Mouse (Mus musculus) NIH3T3 (cell line): Measurements from ENCODE around the gene Nrtn.

Experiments used
- DNase-seq: peaks from one replicate; pipeline ENCODE4 v3.0.0-alpha.2; 2012; ENCODE audit warnings: low read depth

Nrtn gene

DNA sequence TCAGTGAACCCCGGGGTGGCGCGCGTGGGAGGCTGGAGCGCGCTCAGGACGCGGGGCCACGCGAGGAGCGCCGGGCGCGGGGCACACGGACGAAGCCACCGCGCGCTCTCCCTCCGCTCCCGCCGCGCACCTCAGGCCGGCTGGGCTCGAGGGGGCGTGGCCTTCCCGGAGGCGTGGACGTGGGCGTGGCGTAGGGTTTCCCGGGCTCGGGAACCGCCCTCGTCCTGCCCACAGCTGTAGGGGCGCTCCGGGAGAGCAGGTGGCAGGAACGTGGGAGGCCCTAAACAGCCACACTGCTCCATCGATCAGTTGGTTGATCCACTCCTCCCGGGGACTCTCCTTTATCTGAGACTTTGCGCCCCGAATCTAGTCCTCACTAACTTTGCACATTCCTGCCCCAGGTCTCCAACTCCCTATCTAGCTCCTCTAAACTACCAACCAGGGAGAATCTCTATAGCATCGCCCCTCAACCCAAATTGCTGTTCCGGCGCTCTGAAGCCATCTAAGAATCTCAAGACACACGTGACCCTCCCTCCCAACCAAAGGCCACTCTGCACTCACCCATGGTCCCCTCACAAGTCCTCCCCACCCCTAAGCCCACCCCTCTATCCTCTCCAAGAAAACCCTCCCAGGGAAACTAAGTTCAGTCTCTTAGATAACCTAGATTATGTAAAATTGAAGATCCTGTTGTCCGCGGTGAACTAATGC lies at the start of gene Nrtn:
TSS of gene Nrtn (minus strand) at position 115 of the 708 bp plus-strand sequence.
- no peak for DNase-seq

- DNase-seq: peak; percentile 41
Observed at GRCm38 (mm10) chr17:56805784-56806183, 48.5 kb upstream of the Nrtn start.

DNA sequence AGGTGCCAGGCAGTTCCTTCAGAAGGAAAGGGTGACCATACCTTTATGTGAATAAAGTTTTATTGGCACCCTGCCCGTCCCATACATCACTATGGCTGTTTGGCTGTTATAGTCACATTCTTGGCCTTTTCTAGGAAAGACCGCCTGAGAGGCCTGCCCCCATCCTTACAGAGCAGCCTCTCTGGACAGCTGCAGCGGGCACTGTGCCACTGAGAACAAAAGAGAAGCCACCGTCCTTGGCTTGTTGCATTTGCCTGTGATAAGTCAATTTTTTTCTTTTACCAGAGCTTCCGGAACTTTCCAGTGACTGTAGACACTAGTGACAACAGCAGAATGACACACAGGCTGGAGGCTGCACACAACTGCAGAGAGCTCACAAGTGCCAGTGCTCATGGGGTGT lies 47.6 kb upstream of the Nrtn start:
- DNase-seq: no peak

GRCm38 (mm10) chr17:56802065-56802464 lies 44.7 kb upstream of the Nrtn start:
- no peak for DNase-seq

GRCm38 (mm10) chr17:56799276-56799675 lies 41.9 kb upstream of the Nrtn start:
- no peak for DNase-seq

DNA sequence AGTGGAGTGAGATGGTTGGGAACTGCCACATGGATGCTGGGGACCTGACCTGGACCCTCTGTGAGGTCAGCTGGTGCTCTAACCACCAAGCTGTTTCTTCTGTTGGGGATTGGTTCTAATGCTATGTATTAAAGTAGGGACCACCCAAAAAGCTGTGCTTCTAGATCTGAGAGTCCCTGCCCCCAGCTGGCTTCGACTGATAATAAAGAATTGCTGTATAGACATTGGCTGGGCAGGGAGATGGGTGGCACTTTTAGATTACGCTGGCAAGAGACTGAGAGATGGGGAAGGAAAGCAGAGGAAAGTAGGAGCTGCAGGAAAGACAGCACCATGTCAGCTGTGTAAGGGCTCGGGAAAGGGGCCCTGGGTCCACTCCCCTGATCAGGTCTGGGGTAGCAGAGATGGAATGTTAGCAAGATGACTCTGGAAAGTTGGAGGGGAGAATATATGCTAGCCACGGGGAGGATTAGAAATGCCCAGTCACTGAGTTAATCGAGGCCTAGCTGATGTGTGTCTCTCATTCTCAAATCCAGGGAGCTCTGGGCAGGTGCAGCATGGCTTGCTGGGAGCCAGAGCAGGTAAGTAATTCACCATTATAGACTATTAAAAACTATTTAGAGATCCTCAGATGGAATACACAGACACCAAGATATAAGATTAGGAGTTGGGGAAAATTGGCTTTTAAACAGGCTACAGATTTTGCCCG lies 36.4 kb upstream of the Nrtn start:
- DNase-seq: no peak

DNA sequence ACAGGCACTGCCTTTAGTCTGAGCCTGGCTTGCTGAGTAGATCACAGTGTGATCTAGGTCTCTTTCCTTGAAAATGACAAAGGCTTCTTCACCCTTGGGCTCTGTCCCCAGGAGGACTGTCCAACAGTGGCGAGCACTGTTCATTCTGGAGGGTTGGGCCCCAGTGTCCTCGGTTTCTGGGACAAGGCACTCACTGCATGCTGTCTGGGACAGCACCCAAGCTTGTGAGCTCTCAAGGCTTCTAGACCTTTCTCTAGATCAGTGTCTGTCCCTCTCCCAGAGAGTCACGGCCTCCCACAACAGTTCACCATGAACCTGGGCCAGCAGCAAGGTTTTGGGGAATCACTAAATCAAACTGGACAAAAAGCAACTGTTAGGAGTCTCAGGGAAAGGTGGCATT lies 35.3 kb upstream of the Nrtn start:
- no peak for DNase-seq

DNA sequence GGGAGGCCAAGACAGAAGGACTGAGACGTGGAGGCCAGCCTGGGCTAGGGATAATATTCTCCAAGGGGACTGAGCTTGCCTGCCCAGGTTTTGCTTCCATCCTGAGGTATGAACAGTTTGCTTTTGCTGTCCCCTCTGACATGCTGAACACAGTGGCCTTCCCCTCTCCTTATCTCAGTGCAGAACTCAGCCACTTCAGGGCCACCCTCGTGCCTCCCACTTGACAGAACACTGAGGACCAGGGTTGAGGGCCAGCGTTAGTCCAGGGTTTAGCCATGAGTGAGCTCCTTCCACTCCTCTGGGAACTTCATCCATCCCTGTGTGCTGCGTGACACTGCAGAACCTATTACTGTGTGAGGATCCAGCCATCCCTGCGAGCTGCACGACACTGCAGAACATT lies 32.0 kb upstream of the Nrtn start:
- DNase-seq: no peak

- DNase-seq: peak; percentile 23
Observed at GRCm38 (mm10) chr17:56788886-56789285, 31.6 kb upstream of the Nrtn start.

GRCm38 (mm10) chr17:56780291-56780978 lies 23.1 kb upstream of the Nrtn start:
- no peak for DNase-seq

- DNase-seq: no peak
Observed at GRCm38 (mm10) chr17:56778779-56779362, 21.5 kb upstream of the Nrtn start.

DNA sequence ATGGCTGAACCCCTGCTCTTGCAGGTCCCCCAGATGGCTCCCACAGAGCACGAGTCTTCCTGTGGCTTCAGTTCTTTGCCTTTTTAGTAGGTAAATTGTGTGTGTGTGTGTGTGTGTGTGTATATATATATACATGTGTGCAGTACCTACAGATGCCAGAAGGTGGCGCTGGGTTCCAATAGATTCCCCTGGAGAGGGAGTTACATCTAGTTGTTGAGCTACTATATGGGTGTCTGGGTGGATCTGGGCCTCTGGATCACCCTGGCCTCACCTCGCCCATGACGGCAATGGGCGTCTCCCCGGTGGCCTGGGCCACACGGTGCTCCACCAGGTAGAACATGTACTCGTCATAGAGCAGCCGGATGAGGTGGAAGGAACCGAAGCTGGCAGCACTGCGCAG lies 20.2 kb upstream of the Nrtn start:
- DNase-seq: no peak

DNA sequence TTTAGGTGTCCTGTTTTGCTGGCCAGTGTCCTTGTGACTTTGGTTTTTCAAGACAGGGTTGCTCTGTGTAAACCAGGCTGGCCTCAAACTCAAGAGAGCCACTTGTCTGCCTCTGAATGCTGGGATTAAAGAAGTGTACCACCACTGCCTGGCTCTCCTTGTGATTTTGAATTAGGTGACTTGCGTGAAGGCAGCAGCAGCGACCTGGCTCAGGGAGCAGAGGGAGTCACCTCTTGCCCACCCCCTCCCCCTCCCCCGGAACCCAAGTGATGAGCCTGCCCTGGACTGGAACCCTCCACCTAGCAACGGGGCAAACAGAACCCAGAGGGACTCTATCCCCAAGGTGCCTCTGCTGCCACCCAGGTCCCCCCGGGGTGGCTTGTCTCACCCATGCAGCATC lies 12.6 kb upstream of the Nrtn start, which contains the start of gene Prr22:
TSS of gene Prr22 (plus strand) at position 301 of the 400 bp plus-strand sequence.
- DNase-seq: no peak

DNA sequence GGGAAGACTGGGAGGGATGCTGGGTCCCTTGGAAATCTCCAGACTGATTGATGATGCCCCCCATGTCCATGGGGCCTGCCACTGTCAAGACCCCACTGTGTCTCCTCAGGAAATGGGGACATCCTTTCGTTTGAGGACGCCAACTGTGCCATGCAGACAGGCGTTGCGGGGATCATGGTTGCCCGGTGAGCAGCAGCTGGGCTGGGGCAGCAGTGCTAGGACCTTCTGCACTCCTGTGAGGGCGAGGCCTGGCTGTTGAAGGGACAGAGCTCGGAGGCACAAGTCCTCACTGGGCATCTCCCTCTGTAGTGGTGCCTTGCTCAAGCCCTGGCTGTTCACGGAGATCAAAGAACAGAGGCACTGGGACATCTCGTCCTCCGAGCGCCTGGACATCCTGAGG lies 11.6 kb upstream of the Nrtn start:
- no peak for DNase-seq

- no peak for DNase-seq
Observed at GRCm38 (mm10) chr17:56767531-56768135, 10.3 kb upstream of the Nrtn start.

DNA sequence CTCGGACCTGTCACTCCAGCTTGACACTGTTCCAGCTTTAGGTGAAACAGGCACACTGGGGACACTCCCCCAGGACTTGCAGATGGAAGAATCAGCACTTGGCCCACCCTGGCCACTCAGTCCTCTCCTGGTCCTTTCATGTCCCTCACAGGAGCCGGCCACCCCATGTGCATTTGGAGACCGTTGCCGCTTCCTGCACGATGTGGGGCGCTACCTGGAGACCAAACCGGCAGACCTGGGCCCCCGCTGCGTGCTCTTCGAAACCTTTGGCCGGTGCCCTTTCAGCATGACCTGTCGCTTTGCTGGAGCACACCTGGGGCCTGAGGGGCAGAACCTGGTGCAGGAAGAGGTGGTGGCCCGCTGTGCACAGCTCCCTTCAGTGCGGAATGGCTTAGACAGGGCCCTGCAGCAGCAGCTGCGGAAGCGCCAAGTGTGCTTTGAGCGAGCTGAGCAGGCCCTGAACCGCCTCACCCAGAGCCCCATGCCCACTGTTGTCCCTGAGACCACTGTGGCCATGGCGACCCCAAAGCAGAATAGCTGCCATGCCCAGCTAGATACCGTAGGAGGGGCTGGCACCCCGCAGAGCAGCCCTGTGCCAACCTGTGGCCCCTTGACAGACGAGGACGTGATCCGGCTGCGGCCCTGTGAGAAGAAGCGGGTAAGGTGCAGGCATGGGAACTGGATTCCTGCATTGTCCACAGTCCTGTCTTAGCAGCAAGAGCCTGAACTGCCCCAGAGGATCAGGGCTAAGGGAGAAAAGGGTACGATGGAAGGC lies 9.5 kb upstream of the Nrtn start:
- DNase-seq: no peak

DNA sequence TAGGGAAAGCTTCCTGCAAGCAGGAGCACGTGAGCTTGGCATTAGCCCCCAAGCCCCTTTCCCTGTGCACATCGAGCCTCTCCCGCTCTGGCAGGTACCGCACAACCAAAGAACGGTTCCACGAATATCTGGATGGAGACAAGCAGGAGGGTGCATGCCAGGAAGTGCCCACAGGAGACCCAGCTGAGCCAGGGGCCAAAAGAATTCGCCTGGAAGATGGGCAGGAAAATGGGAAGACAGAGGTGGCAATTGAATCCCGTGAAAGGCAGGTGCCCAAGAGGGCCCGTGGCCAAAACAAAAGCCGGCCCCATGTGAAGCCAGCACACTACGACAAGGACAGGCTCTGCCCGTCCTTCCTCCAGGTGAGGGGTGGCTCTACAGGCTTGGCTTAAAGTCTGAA lies 8.1 kb upstream of the Nrtn start:
- no peak for DNase-seq

- peak; percentile 95 for DNase-seq
Observed at GRCm38 (mm10) chr17:56764474-56765354, 7.4 kb upstream of the Nrtn start, which contains the start of gene Dus3l. TSS of gene Dus3l (plus strand) at chr17:56764757.

- no peak for DNase-seq
Observed at GRCm38 (mm10) chr17:56763741-56764250, 6.5 kb upstream of the Nrtn start.
